Mouse (Mus musculus): Measurements from ENCODE around the gene Fam83c.

DNA sequence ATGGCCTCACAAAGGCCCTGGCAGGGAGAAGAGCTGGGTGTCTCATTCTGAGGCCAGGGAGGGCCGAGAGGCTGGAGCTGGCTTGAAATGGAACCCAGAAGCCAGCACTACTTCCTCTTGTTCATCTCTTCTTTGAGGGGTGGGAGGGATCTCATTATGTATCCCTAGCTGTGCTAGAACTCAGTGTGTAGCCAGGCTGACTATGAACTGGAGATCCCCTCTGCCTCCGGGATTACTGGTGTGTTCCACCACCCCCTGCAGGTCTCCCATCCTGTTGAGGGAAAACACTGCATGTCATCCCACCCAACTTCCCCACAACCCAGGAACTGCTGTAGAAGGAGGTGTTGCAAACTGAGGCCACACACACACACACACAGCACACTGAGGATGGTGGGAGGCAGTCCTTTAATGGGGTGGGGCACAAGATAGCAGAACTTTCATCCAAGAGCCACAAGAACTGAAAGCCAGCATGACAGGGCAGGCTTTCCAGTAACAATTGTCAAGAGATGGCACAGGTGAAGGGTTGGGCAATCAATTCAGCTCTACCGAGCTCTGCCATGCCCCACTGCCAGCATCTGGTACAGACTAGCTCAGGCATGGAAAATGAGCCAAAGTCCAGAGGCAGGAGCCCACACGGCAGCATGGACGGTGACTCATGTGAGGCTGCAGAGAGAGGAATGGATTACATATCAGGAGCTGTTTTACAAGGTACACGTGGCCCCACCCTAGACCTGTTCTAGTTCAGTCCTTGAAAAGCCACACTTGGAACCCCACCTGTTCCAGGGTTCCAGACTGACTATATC lies 15.0 kb downstream of the Fam83c start:
- no peak for TF ChIP-seq POLR2A (IDR thresholded peaks at IDR 0.05; ENCODE audit: low read depth, low read length)
- TF ChIP-seq CTCF (conservative IDR thresholded peaks at IDR 0.05; ENCODE audit: insufficient read depth, insufficient read length, low read depth, low read length), result no peak
